Mouse (Mus musculus): ENCODE data around the gene Tada2a.

Tada2a gene

DNA sequence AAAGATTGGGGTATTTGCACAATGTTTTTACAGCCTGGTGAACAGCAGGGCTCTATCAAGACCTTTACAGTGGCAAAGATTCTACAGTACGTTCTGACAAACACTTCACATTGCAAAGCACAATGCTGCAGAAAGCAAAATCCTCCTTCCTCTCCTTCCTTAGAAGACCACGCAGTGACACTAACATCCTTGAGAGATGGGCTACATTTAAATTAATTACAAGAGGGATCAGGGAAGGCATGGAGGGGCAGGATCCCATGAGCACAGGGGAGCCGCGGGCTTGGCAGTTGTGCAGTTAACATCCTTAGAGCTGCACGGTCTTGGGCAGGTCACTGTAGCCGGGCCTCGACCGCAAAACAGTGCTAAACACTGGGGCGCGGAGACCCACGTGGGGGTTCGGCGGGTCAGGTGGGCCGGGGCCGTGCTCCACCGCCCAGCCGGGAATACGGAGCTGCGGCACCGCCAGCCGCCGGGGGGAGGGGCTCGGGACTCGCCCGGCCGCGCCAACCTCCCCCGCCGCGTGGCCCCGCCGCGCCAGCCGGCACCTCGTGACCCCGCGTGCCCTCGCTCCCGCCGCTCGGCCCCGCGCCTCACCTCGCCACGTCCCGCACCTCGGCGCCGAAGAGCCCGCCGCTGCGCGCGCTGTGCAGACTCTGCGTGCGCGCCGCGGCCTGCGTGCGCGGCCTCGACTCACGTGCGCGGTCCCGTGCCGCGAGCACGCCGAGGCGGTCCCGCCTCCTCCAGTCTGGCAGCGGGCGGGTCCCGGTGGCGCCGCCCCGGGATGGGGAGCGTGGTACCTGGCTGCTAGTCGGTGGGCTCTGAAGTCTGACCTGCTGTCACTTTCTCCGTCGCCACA is at the start of gene Tada2a, which contains the start of gene Acaca:
TSS of gene Tada2a (minus strand) at position 658 of the 856 bp plus-strand sequence.
TSS of gene Acaca (plus strand) at position 730 of the 856 bp plus-strand sequence.
- in situ Hi-C loops (cut with MboI; ENCODE audit: low pct_unique_long_range_greater_than_20kb in 1 of 2, low sequenced_read_pairs in 2 of 2, unreplicated experiment in 1 of 2): no loop called here

DNA sequence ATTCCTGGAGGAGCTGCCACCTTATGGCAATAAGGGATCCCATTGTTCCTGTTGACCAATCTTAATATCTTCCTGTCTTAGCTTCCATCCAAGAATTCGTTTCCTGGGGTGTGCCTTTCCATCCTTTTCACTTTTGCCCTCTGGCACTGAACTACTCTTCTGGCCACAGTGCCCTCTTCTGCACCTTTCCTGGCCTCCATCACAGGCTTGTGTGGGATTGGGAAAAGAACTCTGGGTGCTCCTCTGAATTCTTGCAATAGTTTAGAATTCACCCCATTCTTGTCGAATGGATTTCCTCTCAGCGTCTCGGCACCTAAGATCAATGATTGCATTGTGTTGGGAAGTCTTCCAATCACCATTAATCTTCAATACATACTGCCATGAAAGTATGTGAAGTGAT is 49.2 kb upstream of the Tada2a start:
- in situ Hi-C loops (cut with MboI; ENCODE audit: low pct_unique_long_range_greater_than_20kb in 1 of 2, low sequenced_read_pairs in 2 of 2, unreplicated experiment in 1 of 2): no loop called here

DNA sequence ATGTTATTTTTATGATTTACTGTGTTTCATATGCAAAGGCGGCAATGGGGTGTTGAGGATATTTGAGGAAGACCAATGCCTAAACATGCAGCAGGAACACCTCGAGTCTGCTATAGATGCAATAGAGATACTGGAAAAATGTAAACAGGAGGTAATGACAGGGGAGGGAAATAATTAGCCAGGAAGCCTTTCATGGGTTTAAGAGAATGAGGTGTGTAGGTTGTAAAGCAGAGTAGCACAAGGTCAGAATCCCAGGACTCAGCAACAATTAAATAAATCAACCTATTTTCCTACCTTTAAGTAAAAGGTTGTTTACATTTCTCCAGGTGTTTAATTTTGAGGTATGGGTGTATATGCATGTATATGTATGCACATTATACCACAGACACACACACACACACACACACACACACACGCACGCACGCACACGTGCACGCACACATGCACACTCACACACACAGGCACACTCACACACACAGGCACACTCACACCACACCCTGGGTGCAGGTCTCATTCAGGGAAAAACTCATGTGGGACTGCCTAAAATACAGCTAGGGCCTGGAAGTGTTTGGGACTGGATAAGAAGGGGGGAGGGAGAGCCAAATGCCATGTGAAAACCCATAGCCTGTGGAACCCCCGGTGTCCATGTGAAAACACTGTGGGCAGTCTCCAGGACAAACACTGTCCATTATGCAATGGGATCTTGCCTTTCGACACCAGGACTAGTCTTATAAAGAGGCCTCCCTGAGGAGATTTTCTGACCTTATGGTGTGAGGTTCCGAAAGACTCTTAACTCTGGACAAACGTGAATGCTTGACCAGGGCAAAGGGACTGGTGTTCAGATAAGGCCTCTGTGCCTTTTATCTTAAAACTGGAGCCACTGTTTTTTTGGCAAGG is 43.4 kb upstream of the Tada2a start:
- in situ Hi-C loops (cut with MboI; ENCODE audit: low pct_unique_long_range_greater_than_20kb in 1 of 2, low sequenced_read_pairs in 2 of 2, unreplicated experiment in 1 of 2): no loop called here

DNA sequence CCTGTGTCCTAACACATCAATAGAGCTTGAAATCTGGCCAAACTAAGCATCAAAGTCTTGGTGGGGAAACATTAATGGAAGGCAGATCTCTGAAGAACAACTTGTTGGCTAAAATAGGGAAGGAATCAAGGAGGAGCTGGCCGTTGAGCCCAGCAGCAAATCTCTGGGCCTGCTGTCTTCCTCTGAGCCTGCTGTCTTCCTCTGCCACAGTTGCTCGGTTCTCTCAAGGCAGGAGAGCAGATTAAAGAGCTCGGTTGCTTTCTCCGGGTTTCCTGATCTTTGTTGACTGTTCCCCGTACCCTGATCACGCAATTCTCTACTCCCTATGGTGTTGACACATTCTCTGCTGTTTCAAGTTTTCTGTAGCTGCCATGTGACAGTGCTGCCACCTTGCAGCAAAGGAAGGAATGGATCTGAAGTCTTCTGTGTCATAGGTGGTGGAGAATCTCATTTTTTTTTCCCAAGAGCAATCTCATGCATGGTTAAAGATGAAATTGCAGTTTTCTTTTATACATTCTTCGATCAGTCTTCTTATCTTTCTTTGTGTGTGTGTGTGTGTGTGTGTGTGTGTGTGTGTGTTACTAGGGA is 39.4 kb upstream of the Tada2a start:
- in situ Hi-C loops (cut with MboI; ENCODE audit: low pct_unique_long_range_greater_than_20kb in 1 of 2, low sequenced_read_pairs in 2 of 2, unreplicated experiment in 1 of 2): no loop called here

DNA sequence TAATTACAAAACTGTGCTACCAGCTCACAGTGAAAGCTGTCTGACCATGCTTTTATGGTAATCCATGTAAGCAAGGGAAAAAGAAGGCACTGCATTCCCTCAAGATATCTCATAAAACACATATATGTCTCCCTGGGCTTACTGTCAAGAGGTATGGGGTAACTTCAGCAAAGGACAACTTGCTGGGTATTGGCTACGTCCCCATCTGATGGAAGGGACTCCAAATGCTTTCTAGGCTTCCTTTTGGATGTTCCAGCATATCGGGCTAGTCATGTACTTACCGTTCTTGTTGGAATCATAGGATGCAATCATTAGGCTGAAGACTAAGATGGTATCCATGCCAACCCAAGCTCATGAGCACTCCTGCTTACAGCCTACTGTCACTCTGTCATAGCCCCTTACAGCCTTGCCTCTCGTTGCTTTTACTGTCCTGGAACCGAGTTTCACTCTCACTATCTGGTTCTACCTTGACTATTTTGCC is 37.7 kb upstream of the Tada2a start, which contains the start of gene Gm11437:
TSS of gene Gm11437 (minus strand) at position 431 of the 481 bp plus-strand sequence.
- in situ Hi-C loops (cut with MboI; ENCODE audit: low pct_unique_long_range_greater_than_20kb in 1 of 2, low sequenced_read_pairs in 2 of 2, unreplicated experiment in 1 of 2): no loop called here

DNA sequence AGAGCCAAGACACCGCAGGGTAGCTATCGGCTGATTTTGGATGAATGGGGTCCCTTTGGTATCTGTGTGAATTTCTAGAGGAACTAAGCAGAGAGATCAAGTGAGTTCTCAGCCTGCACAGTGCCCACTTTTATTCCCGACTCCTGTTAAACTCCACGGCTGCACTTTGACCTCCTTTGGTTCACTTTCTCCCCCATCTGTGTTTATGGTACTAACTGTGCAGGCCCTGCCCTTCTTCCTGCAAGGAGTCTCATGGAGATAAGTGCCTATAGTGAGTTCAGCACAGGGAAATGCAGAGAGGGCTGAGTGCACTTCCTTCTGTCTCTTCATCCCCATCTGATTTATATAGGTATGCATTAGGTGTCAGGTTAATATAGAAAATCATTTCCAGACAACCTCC is 35.2 kb upstream of the Tada2a start:
- in situ Hi-C loops (cut with MboI; ENCODE audit: low pct_unique_long_range_greater_than_20kb in 1 of 2, low sequenced_read_pairs in 2 of 2, unreplicated experiment in 1 of 2): no loop called here

DNA sequence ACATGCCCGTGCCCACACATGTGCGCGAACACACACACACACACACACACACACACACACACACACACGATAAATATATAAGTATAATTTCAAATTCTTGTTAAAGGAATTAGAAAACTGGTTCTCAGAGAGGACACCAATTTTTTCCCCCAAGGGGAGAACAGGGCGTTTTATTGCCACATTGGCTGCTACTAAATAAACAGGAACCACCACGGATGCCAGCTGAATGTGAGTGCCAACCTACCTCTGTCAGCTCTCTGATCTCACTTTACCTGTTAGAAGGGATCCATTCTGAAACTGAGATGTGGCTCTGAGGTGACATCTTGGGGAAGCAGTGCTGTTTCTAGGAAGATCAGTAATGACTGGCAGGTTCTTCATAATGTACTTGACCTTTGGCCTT is 34.7 kb upstream of the Tada2a start:
- in situ Hi-C loops (cut with MboI; ENCODE audit: low pct_unique_long_range_greater_than_20kb in 1 of 2, low sequenced_read_pairs in 2 of 2, unreplicated experiment in 1 of 2): no loop called here

DNA sequence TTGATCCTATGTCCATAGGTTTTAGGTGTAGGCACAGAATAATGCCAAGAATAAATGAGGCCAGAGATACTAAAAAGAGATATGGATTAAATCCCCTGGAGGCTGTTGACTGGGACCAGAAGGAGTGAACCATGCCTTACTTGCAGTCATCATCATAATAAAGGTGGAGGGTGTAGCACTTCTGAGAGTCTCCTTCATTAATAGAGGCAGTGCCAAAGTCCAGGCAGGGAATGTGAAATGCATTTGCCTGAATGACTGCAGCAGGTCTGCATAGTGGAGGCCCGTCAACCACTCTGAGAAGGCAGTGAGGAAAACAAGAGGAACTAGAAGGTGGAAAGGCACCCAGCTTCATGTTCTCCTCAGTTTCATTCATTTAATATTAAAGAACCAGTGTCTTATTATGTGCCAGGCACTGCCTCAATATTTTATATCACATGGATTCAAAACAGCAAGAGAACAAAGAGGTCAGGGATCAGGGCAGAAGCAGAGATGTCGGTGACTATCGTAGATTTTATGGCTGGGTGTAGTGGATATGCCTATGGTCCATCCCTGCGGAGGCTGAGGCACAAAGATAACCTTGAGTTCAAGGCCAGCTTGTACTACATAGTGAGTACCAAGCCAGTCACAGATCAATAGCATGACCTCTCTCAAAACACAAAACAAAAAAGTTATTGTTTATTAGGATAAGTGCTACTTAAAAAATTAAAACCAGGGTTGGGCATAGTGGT is 27.3 kb upstream of the Tada2a start:
- in situ Hi-C loops (cut with MboI; ENCODE audit: low pct_unique_long_range_greater_than_20kb in 1 of 2, low sequenced_read_pairs in 2 of 2, unreplicated experiment in 1 of 2): no loop called here

DNA sequence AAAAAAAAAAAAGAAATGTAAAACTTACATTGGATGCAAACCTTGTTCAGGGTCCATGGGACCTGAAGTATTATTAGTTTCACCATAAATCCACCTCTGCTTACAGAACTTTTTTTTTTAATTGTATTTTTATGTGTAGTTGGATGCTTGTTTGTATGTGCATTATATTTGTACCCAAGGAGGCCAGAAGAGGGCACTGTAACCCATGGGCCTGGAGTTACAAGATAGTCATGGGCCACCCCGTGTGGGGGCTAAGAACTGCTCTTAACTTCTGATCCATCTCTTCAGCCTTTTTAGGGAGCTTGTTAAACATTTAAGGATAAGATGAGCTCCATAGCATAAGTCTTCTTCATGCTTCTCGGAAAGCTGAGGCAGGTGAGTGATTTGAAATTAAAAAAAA is 21.5 kb upstream of the Tada2a start:
- in situ Hi-C loops (cut with MboI; ENCODE audit: low pct_unique_long_range_greater_than_20kb in 1 of 2, low sequenced_read_pairs in 2 of 2, unreplicated experiment in 1 of 2): no loop called here

DNA sequence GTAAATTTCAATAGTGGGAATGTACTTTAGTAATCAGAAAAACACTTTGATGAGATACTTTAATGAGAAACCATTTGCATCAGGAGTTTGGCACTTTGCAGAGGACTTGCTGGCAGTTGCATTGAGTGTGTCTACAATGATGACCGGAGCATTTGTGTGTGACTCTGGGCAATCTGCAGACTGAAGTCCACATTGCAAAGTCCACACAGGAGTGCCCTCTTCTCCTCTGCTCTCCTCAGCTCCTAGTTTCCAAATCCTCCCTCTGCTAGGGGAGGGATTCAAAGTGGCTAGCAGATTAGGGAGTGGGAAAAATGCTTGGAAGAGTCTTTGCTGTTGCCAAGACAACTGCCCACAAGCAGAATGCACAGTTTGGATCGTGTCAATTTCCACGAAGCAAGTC is 16.7 kb upstream of the Tada2a start:
- in situ Hi-C loops (cut with MboI; ENCODE audit: low pct_unique_long_range_greater_than_20kb in 1 of 2, low sequenced_read_pairs in 2 of 2, unreplicated experiment in 1 of 2): no loop called here

DNA sequence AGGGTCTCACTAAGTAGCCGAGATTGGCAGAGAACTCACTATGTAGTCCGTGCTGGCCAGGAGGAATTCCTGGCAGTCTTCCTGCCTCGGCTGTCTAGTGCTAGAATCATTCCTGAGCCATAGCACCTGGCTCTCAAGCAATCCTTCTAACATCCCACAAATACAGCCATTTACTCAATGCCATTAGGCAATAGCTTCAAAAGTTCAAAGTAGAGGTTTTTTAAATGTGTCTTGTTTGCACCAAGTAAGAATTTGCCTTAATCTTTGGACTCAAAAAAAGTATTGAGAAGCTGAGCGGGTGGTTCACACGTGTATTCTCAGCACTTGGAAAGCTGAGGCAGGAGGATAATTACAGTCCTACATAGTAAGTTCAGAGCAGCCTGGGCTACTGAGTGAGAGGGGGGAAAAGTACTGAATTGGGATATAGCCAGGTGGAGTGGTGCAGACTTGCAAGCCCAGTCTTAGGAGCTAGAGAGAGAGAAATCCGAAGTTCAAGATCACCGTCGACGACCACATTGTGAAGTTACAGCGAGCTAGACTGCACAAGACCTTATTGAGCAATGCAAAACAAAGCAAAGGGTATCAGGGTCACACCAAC is 15.9 kb upstream of the Tada2a start:
- in situ Hi-C loops (cut with MboI; ENCODE audit: low pct_unique_long_range_greater_than_20kb in 1 of 2, low sequenced_read_pairs in 2 of 2, unreplicated experiment in 1 of 2): no loop called here

DNA sequence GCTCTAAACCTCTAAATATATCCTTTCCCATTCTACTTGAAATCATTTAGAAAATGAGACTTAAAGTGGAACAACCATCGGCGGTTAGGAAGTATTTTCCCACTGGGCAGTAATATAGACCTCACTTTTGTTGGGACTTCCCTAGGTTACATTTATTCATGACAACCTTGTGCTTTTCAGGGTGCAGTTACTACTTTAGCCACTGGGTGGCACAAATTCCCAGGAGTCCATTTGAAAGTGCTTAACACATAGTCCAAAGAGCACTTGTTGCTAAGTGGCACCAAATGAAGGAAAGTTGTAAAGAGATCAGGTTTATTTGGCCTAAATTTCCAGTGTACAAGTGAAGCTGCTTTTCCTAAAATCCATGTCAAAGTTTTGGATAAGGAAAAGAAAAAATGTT is 12.4 kb upstream of the Tada2a start:
- in situ Hi-C loops (cut with MboI; ENCODE audit: low pct_unique_long_range_greater_than_20kb in 1 of 2, low sequenced_read_pairs in 2 of 2, unreplicated experiment in 1 of 2): no loop called here

DNA sequence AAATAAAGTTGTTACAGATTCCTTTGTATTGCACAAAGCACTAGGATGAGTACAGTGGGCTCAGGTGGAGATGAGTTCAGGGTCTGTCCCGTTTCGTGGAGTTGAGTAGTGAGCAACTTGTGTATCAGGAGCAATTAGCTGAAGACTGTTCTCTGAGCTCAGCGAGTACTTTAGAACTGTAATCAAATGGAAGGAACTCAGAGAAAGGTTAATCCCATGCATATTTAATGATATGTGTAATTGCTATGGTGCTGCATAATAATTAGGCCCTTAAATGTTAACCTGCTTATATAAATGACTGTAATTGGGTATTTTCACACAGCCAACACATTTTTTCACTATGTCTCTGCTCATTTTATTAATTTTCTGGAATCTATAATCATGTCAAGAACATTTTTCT is 7.1 kb upstream of the Tada2a start:
- in situ Hi-C loops (cut with MboI; ENCODE audit: low pct_unique_long_range_greater_than_20kb in 1 of 2, low sequenced_read_pairs in 2 of 2, unreplicated experiment in 1 of 2): no loop called here

DNA sequence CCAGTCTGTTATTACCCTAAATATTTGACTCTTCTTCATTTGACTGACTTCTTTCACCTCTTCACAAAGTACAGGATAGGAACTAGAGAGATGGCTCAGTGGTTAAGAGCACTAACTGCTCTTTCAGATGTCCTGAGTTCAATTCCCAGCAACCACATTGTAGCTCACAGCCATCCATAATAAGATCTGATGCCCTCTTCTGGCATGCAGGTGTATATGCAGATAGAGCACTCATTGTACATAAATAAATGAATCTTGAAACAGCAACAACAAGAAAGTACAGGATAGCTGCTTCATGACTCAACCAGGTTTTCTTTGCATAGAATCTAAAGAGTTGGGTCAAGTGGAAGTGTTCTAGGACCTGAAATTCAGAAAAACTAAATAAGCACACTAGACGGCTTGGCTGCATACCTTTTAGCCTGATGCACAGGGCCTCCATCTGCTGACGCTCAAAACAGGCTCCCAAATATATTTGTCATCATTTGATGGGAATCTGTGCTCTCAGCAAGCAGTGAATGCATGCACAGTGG is 5.0 kb upstream of the Tada2a start:
- in situ Hi-C loops (cut with MboI; ENCODE audit: low pct_unique_long_range_greater_than_20kb in 1 of 2, low sequenced_read_pairs in 2 of 2, unreplicated experiment in 1 of 2): no loop called here

DNA sequence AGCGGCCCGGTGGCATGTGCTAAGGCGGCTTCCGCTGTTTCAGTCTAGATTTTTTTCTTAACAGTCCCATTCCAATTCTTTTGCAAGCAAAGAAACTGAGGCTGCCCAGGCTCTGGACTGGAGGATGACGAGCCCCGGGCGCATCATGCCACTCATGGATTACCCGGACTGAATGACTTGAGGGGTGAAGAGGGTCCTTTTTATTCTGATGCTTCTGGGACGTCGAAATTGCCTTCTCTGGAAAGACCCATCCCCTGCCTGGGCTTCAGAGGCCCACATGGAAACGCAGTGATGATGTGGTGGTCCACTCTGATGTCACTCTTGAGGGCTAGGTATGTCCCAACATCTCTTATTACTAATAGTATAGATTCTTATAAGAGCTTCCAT is 392 bp upstream of the Tada2a start:
- in situ Hi-C loops (cut with MboI; ENCODE audit: low pct_unique_long_range_greater_than_20kb in 1 of 2, low sequenced_read_pairs in 2 of 2, unreplicated experiment in 1 of 2): no loop called here

DNA sequence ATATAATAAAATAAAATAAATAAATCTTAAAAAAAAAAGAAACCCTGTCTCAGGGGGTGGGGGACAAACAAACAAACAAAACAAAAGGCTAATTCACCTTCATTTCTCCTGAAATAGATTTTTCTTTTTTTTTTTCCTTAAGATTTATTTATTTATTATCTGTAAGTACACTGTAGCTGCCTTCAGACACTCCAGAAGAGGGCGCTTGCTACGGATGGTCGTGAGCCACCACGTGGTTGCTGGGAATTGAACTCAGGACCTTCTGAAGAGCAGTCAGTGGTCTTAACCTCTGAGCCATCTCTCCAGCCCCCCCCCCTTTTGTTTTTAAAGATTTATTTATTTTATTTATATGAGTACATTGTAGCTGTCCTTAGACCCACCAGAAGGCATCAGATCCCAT is 1.4 kb downstream of the Tada2a start:
- in situ Hi-C loops (cut with MboI; ENCODE audit: low pct_unique_long_range_greater_than_20kb in 1 of 2, low sequenced_read_pairs in 2 of 2, unreplicated experiment in 1 of 2): no loop called here

DNA sequence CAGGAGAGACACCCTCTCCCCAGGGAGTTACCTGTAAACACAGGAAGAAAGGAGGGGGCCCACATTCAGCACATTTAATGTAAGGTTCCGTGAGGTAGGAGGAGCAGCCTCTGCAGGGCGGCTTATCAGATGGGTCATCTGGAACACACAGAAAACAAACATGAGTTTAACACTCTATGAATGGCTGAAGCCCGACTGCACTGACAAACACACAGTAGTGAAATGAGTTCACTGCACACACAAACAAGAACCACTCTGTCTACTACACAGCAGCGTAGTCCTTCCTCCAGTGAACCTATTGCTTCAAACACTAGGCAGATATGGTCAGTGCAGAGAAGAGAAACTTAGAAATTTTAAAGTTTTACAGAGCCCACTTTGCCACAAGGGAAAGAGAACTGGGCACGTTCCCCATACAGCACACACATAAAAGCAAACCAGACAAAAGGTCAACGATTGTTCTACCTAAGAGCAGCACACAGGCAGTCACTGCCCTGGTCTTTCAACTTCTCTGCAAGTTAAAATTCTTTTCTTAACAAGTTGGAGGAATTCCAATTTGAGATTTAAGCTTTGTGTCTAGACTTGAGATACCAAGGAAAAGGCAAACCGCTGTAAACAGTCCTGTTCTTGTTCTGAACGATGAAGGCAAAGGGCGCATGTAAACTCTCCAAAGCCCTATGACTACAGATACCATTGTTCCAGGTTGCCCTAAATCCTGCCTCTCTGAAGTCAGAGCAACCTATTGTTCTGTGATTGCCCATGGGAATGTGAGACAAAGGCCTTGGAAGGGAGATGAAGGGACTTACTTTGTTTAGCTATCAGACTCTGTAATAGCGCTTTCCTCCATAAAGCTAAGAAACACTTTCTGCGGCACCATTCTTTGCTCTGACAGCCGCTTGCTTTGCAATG is 8.1 kb downstream of the Tada2a start:
- in situ Hi-C loops (cut with MboI; ENCODE audit: low pct_unique_long_range_greater_than_20kb in 1 of 2, low sequenced_read_pairs in 2 of 2, unreplicated experiment in 1 of 2): no loop called here

All from mouse embryonic stem cell (cell line).